Mouse (Mus musculus) kidney, adult 2 months (tissue): ENCODE results near the gene Otub1.

ENCODE experiments used
- CTCF ChIP-seq: fragments of 200-500 bp; conservative IDR thresholded peaks from 2 replicates; pipeline ENCODE4 v1.5.1; 2011; ENCODE audit warnings: low read depth, mild to moderate bottlenecking, control low read depth, low read length, moderate library complexity, mixed read lengths; ENCODE audit not compliant: insufficient read depth, insufficient read length
- POLR2A ChIP-seq: fragments of 200-500 bp; IDR thresholded peaks from one replicate; pipeline ENCODE4 v1.6.1; 2011; ENCODE audit warnings: low read depth, low read length, control low read depth

GRCm38 (mm10) chr19:7181496-7181895 is 24.6 kb downstream of the Otub1 start:
- TF ChIP-seq POLR2A = no peak
- TF ChIP-seq CTCF = no peak
